Mouse (Mus musculus) kidney, adult 18-20 months (tissue): ENCODE results near the gene Tspan5.

Experiments
- DNase-seq: peaks from one replicate; pipeline ENCODE4 v3.0.0; 2021

Tspan5 gene

DNA sequence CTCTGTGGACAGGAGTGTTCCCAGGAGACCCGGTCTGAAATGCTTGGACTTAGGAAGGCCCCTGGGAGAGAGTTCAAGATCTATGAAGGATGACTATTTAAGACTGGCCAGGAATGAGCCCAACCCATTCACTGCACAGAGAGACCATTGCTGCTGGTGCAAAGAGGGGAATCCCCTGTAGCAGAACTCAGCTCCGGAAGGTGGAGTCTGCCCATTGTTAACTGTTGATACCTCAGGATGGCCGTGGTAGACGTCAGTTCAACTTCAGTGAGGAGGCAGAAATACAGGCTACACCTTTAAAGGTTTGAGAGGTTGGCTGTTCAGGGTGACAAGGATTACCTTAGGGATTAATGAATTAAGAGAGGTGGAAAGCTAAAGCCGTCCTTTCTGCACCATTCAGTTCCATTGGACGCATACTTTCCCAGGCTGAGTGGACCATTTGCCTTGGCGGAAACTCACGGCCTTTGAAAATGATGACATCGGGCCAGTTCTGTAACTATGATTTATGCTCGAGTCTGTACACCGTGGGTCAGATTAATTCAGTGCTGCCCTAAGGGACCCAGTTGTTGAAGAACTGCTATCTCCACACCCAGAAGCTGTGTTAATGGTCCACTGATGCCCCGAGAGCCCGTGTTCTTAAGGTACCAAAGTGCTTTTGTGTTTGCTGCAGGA lies 71.3 kb downstream of the Tspan5 start:
- DNase-seq: no peak

DNA sequence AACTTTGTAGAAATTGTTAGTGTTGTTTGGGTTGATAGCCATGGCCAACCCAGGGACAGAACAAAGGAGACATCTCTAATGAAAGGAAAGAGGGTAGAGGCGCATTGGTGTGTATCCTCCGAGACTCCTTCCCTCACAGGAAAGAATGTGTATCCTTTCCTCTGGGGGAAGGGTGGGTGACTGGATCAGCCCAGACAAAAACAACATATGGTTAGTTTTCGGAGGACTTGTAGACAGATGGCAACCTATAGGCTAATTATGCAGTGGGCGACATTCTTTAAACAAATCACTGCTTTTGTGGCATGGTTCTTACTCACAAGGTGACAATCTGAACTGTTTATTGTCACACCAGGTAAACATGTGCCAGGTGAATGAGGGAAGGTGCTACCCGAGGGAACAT lies 72.5 kb downstream of the Tspan5 start:
- DNase-seq: no peak

DNA sequence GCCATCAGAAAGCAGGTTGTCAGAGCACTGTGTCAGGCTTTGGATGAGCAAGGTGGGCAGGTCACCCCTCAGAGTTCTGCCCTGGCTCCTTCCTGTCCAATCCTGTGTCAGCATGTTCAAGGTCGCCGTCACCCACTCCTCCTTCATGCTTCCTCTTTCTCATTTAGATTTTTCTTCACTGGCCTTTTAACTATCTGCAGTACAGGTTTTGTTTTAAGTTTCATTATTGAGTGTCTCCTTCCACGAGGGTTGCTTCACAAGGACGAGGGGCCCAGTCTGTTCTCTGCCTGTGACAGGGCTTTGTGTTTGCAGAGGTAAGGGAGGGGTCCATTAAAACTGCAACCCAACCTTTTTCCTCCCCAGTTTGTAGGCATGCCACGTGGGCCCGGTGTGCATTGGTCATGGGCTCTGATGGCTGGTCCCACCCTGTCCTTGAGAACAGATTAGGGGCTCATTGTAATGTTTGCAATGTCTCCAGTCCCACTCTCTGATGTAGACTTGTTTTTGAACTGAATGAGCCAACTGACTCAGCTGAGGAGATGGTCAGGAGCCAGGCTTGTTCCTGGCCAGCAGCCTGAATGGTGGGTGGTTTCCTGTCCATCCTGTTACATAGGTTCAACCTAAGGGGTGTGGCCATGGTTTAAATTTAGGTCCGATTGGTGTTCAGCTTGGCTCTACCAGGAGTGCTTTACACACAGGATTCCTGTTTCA lies 73.3 kb downstream of the Tspan5 start:
- DNase-seq: no peak

DNA sequence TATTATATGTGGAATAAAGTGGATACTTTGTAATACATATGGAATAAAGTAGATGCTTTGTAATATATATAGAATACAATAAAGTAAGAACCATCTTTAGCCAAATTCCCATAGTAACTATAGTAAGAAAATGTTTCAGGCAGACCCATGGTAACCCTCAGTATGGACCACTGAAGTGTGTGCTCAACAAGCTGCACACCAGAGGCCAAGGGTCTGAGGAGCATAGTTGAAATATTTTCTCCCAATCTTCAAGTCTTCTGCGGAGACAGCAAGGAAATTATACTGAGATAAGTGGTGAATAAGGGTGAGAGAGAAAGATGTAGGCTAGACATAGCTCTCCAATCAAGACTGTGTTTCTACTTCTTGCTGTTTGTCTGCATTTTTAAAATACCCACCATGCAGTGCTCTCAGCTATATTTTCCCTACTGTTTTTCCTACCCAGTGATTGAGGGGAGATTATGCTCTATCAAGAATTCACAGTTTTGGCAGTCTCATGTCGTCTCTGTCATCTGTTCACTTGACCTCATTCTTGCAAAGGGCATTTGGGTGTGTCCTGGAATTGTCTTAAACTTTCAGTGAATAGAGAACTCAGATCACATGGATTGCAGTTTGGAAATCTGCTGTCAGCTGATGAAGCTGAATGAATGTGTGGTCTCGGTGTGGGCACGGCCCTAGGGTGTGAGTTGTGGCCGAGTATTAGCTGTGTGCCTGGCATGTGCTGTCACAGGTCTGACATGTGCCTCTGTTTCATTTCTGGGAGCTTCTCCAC lies 75.1 kb downstream of the Tspan5 start:
- DNase-seq: no peak

DNA sequence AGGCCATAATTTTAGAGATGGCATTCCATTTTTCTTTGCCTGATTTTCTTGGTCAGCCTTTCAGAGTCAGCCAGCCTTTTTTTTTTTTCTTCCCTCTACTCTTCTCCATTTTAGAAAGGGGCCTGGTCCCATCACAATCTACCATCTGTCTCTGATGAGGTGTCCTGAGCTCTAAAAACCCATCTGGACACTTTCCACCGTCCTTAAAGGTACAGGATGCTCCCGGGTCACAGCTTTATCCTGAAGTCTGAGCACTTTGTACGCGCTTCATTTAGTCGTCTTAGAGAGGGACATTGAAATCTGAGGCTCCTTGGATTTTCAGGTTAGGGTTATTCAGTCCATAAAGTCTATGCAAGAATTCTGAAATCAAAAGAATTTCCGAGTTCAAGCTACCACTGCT lies 77.9 kb downstream of the Tspan5 start:
- no peak for DNase-seq

- peak; percentile 38 for DNase-seq
Observed at GRCm38 (mm10) chr3:138820296-138820695, 78.3 kb downstream of the Tspan5 start.

DNA sequence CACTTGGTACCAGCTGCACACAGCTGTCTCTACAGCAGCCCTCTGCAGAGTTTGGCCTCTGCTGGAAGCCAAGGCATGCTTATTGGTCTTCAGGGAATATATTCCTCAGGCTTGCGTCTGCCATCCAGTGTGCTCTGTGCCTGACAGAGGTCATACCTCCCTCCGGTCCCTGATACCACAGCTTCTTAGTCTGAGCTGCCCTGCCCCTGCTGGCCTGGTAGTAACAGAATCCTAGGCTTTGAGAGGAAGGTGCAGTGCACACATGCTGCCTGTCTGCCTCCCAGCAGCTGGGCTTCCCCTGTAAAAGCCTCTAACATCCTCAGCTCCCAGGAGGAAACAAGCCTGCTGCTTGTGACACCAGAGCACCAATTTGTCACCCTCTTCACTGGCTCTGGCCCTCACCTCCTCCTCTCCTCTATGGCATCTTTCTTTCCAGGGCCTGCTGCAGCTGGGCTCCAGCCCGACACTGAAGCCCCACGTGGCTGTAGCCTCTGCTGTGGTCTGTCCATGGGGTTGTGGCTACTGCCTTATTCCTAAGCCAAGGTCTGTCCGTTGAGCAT lies 80.0 kb downstream of the Tspan5 start:
- DNase-seq: no peak

- DNase-seq: no peak
Observed at GRCm38 (mm10) chr3:138823857-138824256, 81.9 kb downstream of the Tspan5 start.

DNA sequence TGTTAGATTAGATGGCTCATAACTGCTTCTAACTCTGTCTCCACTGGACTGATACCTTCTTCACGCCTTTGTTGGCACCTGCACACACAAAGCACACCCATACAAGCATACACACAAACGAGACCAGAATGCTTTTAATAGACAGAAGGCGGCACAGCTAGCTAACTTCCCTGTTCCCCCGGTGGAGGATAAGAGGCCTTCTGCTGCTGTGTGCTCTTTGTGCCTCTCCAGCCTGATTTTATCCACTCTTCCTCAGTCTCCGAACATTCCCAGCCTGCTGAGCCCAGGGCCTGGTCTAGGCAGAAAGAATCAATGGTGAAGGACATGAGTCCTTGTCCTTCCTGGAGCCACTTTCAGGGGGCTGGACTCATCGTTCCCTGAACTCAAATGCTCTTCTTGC lies 83.3 kb downstream of the Tspan5 start:
- no peak for DNase-seq

DNA sequence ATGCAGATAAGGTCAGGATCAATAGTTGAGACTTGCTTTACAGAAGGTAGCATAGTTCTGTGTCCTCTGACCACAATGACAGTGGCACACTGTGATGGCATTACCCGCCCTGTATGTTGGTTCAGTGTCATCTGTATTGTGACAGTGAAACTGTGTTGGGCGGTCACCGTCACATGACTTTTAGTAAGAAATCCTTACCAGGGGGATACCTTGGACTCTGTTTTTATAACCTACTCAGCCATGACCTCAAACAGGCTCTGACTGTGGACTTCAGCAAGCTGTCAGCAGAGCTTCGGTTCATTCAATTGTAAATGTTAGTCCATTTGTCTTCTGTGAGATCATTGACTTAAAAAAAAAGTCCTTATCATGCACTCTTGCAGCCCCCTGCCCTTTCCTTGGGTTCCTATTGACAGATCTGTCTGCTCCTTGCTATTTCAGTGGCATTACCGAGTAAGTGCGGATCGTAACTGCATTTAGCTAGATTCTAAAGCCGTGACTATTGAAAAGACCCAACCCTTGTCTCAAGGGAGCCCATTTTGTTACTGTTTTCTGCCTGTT lies 84.3 kb downstream of the Tspan5 start:
- DNase-seq: no peak

GRCm38 (mm10) chr3:138832827-138833517 lies 91.0 kb downstream of the Tspan5 start:
- peak; percentile 19 for DNase-seq

DNA sequence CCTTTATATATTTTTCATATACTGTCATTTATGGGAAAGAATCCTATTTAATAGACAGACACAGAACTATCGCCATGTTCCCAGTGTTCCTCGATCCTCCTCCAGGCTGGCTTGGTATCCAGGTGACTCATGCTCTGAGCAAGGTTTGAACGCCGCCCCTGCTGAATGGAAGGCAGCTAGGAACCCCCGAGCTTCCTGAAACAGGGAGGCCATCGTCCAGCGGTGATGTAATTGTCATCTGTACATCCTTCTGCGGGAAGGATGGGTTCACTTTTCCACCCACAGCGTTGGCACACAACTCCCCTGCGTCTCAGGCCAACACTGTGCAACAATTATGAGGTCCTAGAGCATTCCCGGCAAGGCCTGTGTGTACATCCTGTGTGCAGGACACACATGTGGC lies 92.2 kb downstream of the Tspan5 start:
- no peak for DNase-seq

DNA sequence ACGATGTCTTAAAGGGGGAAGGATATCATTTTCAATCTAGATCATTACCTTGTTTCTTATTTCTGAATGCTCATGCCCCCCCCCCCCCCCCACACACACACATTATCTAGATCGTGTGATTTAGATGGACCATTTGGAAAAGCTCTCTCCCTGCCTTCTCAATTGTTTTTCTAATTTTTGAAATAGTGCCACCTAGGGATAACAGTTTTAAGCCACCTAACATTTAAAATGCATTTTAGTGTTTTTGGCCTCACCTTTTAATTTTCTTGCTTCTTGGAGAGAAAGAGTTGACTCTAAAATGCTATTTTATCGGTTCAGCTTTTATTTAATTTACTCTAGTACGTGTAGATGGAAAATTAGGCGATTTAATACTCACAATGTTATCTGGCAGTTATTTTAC lies 94.9 kb downstream of the Tspan5 start:
- DNase-seq: no peak

GRCm38 (mm10) chr3:138837651-138838050 lies 95.7 kb downstream of the Tspan5 start:
- DNase-seq: no peak

- no peak for DNase-seq
Observed at GRCm38 (mm10) chr3:138839656-138840055, 97.7 kb downstream of the Tspan5 start.

GRCm38 (mm10) chr3:138841288-138841687 lies 99.3 kb downstream of the Tspan5 start:
- DNase-seq: no peak

GRCm38 (mm10) chr3:138843180-138843579 lies 101.2 kb downstream of the Tspan5 start:
- DNase-seq: no peak

DNA sequence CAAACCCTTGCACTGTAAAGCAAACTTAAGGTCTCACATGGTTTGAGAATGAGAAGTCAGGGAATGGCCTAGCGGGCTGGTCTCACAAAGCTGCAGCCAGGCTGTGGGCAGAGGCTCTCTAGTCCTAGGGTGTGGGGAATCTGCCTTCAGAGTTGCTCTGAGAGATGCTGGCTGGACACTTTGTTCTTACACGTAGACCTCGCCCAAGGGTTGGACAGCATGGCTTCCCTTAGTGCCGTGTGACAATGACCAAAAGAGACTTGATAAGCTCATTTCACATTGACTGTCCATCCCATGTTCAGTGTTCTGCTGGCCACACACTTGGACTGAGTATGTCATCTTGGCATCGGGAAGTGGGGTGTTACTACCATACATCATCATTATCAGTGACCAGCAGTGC lies 101.6 kb downstream of the Tspan5 start:
- DNase-seq: no peak

- no peak for DNase-seq
Observed at GRCm38 (mm10) chr3:138845820-138846219, 103.8 kb downstream of the Tspan5 start.

DNA sequence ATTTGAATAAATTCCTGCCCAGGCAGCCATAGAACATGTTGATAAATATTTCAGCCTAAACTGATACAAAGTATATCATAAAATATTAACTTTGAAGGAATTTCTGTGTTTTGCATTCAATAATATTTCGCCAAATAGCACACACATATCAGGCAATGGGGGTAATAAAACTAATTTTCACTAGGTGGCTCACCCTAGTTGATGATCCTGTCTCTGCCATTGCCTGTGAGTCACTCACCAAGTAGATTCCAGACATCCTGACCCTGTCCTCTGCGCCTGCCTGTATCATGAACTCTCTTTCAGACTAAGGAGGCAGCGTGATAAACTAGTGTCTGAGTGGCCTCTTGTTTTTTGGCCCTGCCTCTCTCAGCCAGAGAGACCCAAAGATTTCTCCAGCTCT lies 105.8 kb downstream of the Tspan5 start:
- no peak for DNase-seq

GRCm38 (mm10) chr3:138849755-138850301 lies 107.8 kb downstream of the Tspan5 start:
- DNase-seq: no peak

DNA sequence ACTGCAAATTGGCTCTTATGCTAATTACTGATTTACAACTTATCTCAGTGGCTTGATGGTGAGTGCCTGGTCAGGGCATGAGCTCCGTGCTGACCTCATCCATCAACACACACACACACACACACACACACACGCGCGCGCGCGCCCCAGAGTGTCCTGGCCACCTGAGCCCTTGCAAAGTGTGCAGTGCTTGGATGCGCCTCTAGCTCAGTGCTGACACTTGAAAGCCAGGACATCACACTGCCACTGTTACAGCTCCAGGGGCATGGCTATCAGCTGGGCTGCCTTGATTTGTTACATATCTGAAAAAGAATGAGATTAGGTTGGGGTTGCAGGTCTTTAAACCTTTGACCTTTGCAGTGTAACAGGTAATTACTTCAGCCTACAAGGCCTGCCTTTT lies 109.9 kb downstream of the Tspan5 start:
- no peak for DNase-seq
